Mouse (Mus musculus): ENCODE data around the gene Tgfbr3.
A peak's percentile ranks its signal among the peaks of the same experiment; 100 is the strongest.
"Not testable (repeated sequence)": the region's sequence is repeated elsewhere in the genome, so short reads cannot be mapped to it uniquely, and the experiment has no call there.

Gene Tgfbr3

DNA sequence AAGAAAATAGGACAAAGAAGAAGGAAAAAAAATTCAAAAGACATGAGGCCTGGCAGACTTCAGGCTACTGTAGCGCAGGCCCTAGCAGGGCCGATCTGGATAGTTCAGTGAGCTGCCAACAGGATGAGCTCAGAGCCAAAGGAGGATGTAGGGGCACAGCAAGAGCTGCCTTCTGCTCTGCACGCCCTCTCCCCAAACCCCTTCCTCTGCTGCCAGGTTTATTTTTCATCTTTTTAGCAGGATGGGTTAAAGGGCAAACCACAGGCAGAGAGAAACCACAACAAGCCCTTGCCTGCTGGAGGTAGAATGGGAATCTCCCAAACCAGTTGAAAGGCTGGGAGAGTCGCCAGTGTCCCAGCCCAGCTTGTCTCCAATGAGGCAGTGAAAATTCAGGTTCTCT is 10.2 kb downstream of the Tgfbr3 start:
- DNase-seq (ENCODE audit: low read depth, low spot score), result peak; percentile 59

DNA sequence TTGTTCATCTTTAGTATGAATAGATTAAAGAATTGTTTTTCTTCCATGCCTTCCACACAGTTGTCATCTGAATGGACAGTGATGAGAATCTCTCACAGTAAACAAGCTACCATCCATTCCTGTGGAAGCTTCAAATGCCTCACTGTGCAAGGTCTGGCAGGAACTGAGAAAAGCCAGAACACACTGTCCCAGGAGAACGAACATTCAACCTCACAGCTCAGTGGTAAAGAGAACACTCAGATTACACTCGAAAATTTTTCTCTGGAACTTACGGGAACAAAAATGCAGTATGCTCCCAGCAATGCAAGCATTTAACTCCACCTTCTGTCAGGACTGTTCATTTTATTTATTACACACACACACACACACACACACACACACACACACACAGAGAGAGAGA is 13.2 kb downstream of the Tgfbr3 start:
- no peak for DNase-seq (ENCODE audit: low read depth, low spot score)

DNA sequence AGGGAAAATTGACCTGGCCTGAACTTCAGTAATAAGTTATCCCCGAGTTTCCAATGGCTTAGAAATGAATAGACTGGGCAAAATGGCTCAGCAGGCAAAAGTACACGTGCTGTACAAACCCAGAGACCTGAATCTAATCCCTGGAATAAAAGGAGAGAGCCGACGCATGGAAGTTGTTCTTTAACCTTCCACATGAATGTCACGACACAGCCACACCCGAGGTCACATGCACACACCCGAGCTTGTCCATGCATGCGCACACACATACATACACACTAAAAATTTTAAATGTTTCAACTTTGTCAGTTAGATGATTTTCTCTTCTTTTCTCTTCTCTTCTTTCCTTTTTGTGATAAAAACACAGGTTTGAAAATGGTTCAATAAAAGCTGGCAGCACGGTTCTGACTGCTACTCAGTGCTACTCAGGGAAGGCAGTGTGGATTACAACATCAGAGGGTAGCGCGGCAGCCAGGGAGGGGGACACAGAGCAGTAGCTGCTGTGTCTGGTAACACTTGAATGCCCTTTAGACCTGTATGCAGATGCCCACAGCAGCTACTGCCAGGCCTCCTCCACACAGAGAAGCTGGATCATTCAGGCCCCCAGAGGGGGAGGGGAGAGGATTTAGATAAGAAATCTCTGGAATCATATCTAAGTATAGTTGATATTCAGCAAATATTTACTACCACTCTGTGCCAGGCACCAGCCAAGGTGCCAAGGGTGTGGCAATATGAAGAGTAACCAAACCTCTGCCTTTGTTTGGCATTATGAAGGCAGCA is 17.0 kb downstream of the Tgfbr3 start:
- DNase-seq (ENCODE audit: low read depth, low spot score), result no peak

DNA sequence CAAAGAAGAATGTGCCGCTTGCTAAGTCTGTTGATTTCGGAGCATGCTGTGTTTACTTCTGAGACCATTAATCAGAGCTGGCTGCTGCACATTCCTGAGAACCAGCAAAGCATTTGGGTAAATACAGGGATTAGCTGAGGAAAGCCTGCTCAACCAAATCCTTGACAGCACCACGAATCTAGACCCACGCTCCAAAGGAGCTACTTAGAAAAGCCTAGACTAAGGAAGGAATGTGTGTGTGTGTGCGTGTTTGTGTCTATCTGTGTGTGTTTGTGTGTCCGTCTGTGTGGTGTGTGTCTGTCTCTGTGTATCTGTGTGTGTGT is 20.5 kb downstream of the Tgfbr3 start:
- DNase-seq (ENCODE audit: low read depth, low spot score), result peak; percentile 56

DNA sequence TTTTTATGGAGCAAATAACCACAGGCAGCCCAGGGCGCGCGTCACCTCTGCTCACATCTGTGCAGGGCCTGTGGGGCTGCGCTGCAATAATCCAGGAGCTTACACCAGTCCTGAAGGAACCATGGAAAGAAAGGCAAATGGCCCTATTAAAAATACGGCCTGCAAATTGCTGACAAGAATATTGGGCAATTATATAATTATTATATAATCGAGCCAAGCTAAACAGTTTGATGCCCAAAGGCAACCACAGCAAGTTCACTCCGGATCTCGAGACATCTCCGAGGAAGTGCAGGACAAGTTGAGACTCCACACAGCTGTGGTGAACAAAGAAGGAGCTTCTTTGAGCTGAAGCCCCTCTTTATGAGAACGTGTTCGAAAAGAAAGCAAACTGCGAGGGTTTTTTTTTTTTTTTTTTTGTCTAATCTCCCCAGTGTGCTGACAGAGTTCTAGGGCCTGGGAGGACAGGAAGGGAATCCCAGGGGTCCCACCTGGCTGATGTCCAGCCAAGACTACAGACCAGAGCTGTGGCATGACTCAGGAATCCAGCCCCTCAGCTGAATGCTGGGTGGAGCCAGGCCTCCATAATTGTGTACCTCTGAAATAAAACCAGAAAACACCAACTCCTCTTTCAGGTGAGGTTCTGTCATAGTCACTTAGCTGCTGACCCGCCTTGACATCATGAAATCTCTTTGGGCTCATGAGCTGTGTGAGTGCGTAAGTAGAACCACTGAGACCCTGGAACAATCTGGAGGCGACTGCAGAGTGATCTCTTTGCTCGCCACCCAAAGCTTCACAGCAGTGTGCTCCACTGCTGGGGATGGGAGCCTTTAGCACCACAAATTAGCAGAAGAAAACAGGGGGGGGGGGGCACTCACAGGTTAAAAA is 21.1 kb downstream of the Tgfbr3 start:
- DNase-seq (ENCODE audit: low read depth, low spot score), result peak; percentile 56

DNA sequence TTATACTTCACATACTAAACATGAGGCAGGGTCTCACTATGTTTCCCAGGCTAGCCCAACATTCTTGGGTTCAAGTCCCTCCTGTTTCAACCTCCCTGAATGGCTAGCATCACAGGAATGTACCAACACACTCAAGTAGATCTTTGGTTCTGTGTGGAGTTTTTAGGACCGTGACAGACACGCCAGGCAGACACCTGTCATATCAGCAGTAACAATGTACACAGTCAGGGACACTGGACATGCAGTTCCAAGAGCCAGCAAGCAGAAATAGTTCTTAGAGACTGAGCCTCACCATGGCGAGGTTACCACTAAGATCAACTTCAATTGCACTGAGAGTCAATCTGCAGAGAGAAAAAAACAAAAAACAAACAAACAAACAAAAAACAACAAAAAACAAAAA is 22.9 kb downstream of the Tgfbr3 start:
- no peak for DNase-seq (ENCODE audit: low read depth, low spot score)

DNA sequence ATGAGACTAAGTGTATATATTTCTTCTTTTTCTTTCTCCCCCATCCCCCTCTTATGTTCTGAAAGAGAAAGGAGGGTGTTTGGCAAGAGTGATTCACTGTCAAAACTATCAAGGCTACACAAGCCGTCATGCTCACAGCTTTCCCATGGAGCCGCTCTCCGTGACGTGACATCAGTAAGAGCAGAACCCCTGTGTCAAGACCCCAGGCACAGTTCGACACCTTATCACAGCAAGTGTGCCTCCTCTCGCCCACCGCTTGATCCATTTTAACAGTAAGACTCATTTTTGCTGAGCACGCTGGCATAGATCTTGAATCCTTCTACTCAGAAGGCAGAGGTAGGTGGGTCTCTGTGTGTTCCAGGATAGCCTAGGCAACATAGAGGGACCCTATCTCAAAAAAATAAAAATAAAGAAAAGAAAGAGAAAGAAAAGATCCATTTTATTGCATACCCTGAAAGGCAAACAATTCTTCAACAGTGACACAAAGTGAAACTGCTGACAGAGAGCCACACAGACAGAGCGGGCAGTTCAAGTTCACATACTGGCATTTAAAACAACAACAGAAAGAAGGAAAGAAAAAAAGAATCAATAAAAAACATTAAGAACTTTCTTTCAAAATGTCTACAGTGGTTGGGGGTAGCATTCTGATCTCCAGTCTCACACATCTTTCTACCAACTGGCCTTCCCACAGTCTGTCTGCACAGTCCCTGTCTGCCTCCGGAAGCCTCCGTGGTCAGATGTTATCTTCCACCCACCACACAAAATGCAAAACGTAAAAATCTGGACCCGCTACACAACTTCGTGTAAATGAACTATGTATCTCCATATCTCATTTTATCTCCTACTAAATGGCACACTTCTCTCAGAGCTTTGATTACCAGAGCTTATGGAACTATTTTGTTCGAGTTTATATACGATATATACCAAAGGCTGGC is 24.7 kb downstream of the Tgfbr3 start:
- no peak for DNase-seq (ENCODE audit: low read depth, low spot score)

DNA sequence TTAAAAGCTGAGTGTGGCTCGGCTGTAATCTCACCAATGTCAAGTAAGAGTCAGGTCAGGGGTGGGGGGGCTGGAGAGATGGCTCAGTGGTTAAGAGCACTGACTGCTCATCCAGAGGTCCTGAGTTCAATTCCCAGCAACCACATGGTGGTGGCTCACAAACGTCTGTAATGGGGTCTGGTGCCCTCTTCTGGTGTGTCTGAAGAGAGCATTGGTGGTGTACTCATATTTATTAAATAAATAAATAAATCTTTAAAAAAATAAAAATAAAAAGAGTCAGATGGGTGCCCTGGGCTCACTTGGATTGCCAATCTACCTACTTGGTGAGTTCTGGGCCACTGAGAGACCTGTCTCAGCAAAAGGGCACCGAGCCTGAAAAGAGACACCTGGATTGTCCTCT is 25.6 kb downstream of the Tgfbr3 start:
- no peak for DNase-seq (ENCODE audit: low read depth, low spot score)

DNA sequence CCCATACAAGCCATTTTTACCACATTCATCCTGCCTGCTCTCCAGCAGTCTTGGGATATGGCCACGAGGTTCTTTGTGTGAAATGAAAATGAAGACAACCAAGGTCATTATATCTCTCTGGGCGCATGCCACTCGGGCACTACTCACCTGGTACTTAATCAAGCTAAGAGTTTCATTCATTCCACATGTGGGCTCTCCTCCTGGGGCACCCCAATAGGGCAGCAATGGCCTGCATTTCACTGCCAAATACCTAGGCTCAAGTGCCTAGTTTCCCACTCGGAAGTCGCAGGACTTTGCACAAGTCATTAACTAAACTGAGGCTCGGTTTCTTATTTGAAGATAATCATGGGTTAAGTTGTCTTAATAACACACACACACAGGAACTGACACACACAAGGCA is 27.5 kb downstream of the Tgfbr3 start:
- no peak for DNase-seq (ENCODE audit: low read depth, low spot score)

DNA sequence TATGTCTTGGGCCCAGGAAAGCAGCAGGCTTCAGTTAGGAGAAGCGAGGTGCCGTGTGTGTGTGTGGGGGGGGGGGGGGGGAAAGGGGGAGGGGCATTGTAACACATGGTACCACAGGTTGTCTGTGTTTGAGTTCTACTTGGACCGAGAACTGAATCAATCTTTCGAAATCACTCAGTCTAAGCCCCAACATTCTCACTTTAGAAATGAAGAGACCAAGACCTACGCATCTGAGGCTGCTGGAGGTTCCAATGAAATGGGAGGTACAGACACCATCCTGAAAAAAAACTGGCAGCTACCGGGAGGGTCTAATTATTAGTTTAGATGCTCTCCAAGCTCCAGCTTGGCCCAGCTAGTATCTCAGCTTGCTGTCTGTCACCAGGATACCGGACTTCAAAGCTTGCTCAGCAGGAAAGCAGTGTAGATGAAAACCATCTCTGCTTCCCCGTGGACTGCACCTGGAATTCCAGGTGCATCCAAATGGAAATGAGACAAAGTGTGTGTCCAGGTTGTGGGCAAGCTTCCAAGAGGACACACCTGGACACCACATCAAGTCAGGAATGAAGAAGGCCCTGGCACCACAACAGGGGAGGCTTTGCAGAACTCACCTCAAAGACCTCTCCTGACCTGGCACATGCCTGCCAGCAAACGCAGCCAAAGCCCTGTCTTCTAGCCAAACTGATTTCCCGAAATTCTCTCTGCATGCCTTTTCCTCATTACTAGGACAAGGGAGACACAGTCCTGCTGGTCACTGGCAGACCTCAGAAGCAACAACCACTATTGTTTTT is 28.5 kb downstream of the Tgfbr3 start:
- DNase-seq (ENCODE audit: low read depth, low spot score), result no peak

DNA sequence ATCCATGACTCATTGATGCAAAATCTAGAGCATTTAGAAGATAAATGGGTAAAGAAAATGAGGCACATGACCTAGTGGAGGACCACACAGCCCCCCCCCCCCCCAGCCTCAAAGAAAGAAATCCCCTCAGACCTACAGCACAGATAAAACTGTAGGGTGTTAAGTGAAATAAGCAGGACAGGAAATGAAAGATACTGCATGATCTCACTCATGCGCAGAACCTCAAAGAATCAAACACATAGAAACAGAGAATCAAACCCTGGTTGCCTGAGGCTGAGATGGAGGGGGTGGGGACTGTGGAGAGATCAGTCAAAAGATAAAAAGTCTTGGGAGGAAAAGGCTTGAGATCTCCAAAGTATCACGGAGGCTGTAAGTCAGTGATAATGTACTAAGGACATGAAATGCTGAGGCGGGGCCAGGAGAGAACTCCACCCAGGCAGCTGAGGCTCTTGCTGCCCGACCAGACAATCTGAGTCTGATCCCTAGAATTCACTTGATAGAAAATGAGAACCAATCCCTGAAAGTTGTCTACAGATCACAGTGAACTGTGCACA is 29.9 kb downstream of the Tgfbr3 start:
- no peak for DNase-seq (ENCODE audit: low read depth, low spot score)

DNA sequence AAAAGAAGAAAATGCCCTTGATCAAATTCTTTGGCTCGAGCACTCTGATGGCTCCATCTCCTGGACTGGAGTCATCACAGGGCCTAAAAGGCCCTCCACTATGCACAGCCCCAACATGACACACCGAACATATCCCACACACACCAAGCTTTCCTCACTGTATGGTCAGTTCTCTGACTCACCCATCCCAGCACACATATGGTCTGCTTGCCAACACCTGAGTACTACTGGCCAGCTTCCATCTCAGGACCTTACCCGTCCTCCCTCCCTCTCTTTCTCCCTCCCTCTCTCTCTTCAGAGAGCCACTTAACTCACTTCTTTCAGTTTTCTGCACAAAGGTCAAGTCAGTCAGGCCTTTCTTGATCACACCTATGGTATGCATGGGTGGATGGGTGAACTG is 36.0 kb downstream of the Tgfbr3 start:
- peak; percentile 62 for DNase-seq (ENCODE audit: low read depth, low spot score)

DNA sequence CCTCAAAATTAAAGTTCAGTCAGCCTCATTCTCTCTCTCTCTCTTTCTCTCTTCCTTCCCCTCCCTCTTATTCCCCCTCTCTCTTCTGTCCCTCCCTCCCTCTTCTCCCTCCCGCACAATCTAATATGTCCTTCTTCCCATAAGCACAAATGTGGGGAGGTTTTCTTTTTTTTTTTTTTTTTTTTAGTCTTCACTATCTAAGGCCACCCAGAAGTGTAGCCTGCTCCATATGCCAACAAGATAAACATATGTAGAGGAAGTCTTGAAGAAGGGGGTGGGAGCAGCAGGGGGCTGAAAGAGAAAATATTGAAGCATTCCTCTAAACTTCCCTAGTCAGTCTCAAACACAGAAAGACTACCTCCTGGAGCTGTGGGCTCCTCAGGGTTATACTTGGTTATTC is 37.0 kb downstream of the Tgfbr3 start:
- no peak for DNase-seq (ENCODE audit: low read depth, low spot score)

DNA sequence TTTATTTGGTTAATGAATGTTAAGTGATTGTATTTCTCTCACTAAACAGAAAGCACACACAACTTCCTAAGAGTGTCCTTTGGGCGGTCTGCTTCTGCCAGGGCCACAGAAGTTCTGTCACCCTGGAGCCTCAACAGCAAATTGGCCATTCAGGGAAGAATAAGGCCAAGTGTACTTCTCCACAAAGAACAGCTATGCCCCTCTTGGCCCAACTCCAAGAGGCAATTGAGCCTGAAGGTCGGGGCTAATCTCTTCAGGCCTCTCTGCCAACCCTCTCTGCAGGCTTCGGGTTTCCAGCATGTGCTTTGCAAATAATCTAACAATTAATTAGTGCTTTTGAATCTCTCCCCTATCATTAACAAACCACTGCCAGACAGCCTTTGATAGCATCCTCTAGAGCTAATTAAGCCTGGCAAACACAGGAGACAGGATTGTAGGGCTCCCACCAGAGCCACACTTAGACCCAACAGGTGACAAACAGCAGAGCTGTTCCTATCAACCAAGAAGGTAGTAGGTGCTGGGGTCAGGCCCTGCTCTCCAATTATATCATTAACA is 37.6 kb downstream of the Tgfbr3 start:
- DNase-seq (ENCODE audit: low read depth, low spot score), result no peak

DNA sequence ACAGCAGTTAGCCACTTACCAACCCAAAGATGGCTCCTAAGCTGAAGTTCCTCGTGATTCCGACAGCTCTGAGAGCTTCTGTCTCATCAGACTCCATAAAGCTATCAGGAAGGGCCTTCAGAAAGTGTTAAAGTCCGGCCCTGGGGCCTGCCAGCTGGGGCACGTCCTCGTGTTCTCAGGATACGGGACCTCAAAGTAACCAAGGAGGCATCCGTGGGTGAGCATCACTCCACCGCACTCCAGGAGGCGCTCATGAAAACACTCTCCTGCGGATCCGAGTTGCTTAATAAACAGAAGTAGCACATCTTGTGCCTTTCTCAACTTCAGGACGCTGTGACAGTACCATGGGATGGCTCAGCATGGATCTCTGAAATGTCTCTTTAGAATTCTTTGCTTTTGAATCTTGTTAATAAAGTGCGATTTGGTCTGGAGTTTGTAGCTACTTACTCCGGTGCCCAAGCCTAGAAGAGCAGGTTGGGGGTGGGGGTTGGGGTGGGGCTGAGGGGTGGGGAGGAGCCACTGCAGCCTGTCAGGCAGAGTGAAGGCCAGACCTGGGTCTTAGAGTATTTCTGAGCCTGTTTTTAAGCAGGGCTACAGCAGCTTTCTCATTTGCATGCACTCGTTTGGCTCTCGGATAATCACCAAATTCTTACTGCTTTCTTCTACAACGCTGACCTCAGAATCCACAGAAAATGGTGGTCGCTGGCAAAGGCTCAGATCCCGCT is 38.7 kb downstream of the Tgfbr3 start:
- DNase-seq (ENCODE audit: low read depth, low spot score), result no peak

DNA sequence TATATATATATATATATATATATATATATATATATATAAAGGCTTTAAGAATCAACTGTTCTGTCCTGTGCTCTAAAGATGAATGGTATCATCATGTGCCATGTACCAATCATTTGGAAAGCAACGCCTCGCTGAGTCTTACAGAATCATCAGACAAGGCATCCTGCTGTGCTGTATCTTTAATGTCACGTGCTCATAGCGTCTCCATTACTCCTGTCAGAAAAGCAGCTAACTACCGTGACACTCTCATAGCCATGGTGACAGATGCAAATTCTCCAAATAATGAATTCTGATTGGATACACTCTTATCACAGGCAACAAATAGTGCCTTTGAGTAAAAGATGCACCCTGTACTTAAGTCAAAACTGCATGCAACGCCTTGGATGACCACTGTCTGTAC is 40.7 kb downstream of the Tgfbr3 start:
- no peak for DNase-seq (ENCODE audit: low read depth, low spot score)

DNA sequence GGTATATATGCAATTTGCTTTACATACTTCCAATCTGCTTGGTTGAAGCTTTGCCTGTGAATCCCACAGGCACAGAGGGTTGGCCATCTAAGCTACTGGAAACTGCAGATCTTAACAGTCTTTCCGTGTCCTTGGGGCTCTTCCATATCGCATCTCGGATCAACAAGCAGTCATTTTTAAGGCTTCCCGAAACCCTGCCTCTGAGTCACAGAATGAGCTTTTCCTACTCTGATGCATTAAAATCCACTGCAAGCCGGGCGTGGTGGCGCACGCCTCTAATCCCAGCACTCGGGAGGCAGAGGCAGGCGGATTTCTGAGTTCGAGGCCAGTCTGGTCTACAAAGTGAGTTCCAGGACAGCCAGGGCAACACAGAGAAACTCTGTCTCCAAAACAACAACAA is 41.1 kb downstream of the Tgfbr3 start:
- not testable (repeated sequence) for DNase-seq (ENCODE audit: low read depth, low spot score)

DNA sequence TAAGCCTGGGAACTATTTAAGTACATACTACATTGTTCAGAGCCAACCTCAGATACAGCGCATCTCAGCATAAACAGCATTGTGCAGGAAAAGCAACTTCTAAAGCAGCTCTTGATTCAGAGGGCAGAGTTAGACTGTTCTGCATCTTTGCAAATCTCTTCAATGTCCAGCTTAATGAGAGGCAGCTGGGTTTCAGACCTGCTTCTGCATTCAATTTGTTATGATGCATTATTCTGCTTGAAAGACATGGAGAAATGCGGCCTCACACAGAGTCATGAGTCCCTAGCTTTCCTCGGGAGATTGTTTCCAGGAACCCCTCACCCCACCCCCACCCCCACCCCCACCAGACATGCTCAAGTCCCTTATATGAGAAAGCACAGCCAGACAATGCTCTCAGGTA is 41.6 kb downstream of the Tgfbr3 start:
- no peak for DNase-seq (ENCODE audit: low read depth, low spot score)

DNA sequence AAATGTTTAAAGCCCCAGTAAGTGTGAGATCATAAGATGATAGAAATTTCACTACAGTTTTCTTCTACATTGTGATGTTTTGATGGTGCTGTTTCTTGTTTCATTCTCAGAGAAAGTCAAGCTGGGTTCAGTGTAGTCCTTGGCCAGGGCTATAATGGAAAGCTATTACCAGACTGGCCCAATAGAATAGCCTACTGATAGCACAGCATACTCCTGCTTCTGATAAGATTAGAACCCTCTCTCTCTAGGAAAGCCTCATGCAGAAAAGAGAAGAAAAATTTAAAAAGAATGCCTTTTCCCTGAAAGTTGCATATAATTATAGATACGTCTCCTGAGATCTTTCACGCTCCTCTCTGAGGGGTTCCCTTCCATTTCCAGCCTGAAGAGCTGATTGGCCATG is 46.0 kb downstream of the Tgfbr3 start:
- DNase-seq (ENCODE audit: low read depth, low spot score), result no peak

DNA sequence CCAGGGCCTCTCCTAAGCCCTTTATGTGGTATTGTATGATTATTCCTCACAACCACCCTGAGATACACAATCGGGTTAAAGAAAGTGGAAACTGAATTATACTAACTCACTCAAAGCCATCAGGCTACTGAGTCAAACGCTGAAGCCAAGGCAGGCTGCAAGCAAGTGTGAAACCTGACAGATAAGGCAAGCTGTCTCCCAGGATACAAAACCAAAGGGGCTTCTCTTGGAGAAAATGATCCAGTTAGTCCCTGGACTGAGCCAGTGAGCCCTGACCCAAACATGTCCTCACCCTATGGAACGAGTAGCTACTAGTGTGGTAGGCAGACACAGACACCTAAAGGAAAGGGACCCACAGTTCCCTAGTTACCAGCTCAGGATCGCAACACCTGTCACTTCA is 46.4 kb downstream of the Tgfbr3 start:
- no peak for DNase-seq (ENCODE audit: low read depth, low spot score)
